Mouse (Mus musculus) embryonic facial prominence, embryonic 14.5 days (tissue): Measurements from ENCODE around the gene Aen. TPM values are rescaled to one million over a fixed set of nuclear protein-coding genes. Genes with fewer than 3 reads are reported as not detected.

ENCODE experiments used
- ATAC-seq: fragments of 200-750 bp; cut with Nextera tagmentation; 2 replicates; pipeline ENCODE4 v1.8.0; 2017; ENCODE audit warnings: low read depth, moderate number of reproducible peaks, moderate TSS enrichment
- DNase-seq: peaks from one replicate; pipeline ENCODE4 v3.0.0-alpha.2; 2015; ENCODE audit warnings: low spot score
- H3K27ac ChIP-seq: fragments of 300-500 bp; sonication (generic); replicated peaks from 2 replicates; pipeline ENCODE4 v1.5.1; 2014; ENCODE audit warnings: low read depth, mild to moderate bottlenecking, low read length, moderate library complexity
- H3K27me3 ChIP-seq: fragments of 300-500 bp; sonication (generic); replicated peaks from 2 replicates; pipeline ENCODE4 v1.6.1; 2014; ENCODE audit warnings: low read length; ENCODE audit not compliant: control insufficient read depth, insufficient read depth
- H3K36me3 ChIP-seq: fragments of 300-500 bp; sonication (generic); 2 replicates; pipeline ENCODE4 v1.6.1; 2014; ENCODE audit warnings: low read length, mixed read lengths; ENCODE audit not compliant: control insufficient read depth, insufficient read depth
- H3K4me1 ChIP-seq: fragments of 300-500 bp; sonication (generic); 2 replicates; pipeline ENCODE4 v1.6.1; 2014; ENCODE audit warnings: antibody characterized with exemption, low read length; ENCODE audit not compliant: control insufficient read depth, insufficient read depth
- H3K4me2 ChIP-seq: fragments of 300-500 bp; sonication (generic); 2 replicates; pipeline ENCODE4 v1.6.1; 2014; ENCODE audit warnings: low read depth, mild to moderate bottlenecking, low read length, moderate library complexity, mixed read lengths
- H3K4me3 ChIP-seq: fragments of 300-500 bp; sonication (generic); 2 replicates; pipeline ENCODE4 v1.5.1; 2014; ENCODE audit warnings: low read depth, mild to moderate bottlenecking, low read length
- H3K9ac ChIP-seq: fragments of 300-500 bp; sonication (generic); 2 replicates; pipeline ENCODE4 v1.6.1; 2014; ENCODE audit warnings: low read depth, mild to moderate bottlenecking, low read length, moderate library complexity, mixed read lengths
- H3K9me3 ChIP-seq: fragments of 300-500 bp; sonication (generic); 2 replicates; pipeline ENCODE4 v1.6.1; 2016; ENCODE audit warnings: low read length; ENCODE audit not compliant: control insufficient read depth
- WGBS: fragments of 180-500 bp; shearing (Covaris S2); extraction: QIAGEN DNeasy Blood & Tissue Kit; methylation state at CpG from one replicate; pipeline ENCODE4 v1.1.7; 2014; 5-methylcytosine and 5-hydroxymethylcytosine counted together
- polyA plus RNA-seq: library from polyadenylated mRNA; unstranded; fragments of >200 nt; fragmentation: Nextera tagmentation; extraction: Ambion mirVana; gene quantifications from 2 replicates; pipeline ENCODE4 v1.2.1, GENCODE M21; 2014

Gene Aen
- polyA plus RNA-seq, 1 experiment from 2014 or later, result 31.8 TPM

GRCm38 (mm10) chr7:78926156-78926555 is 30.5 kb downstream of the Aen start:
- WGBS, result 60% methylated on average over 9 of the region's 9 CpGs
- no peak overlapping the region for H3K4me3 ChIP-seq
- H3K4me1 ChIP-seq, result 0 out of 2 replicates have a peak, but pooled peaks cover 5% of the 10 kb centered on the region
- ATAC-seq (no peak), DNase-seq (no peak)
- H3K36me3 ChIP-seq, result no peaks in the 10 kb centered on the region
- H3K27me3 ChIP-seq, result no peaks in the 10 kb centered on the region
- H3K9me3 ChIP-seq, result no peaks in the 10 kb centered on the region
- no peak overlapping the region for H3K4me2 ChIP-seq
- no peak overlapping the region for H3K9ac ChIP-seq
- peak overlapping the region; percentile 66 for H3K27ac ChIP-seq

GRCm38 (mm10) chr7:78927266-78927665 is 31.6 kb downstream of the Aen start:
- Histone ChIP-seq H3K4me1 (0 out of 2 replicates have a peak, but pooled peaks cover 5% of the 10 kb centered on the region), H3K27me3 (no peaks in the 10 kb centered on the region), H3K4me3 (no peak overlapping the region), H3K4me2 (no peak overlapping the region), H3K27ac (no peak overlapping the region), H3K9me3 (no peaks in the 10 kb centered on the region), H3K9ac (no peak overlapping the region), H3K36me3 (no peaks in the 10 kb centered on the region)
- ATAC-seq (no peak), DNase-seq (no peak)
- 77% methylated on average over 3 of the region's 3 CpGs for WGBS

- H3K36me3 ChIP-seq, result no peaks in the 10 kb centered on the region
- peak; percentile 23 for DNase-seq
- H3K4me3 ChIP-seq, result no peak overlapping the region
- H3K4me2 ChIP-seq, result no peak overlapping the region
- H3K9ac ChIP-seq, result no peak overlapping the region
- ATAC-seq, result no peak
- 49% methylated on average over 19 of the region's 19 CpGs for WGBS
- H3K9me3 ChIP-seq, result no peaks in the 10 kb centered on the region
- H3K27ac ChIP-seq, result no peak overlapping the region; the same call in 1 of the 2 replicates
- H3K4me1 ChIP-seq, result no peaks in the 10 kb centered on the region
- no peaks in the 10 kb centered on the region for H3K27me3 ChIP-seq
These were observed 43.4 kb downstream of the Aen start for GRCm38 (mm10) chr7:78938957-78939602.

GRCm38 (mm10) chr7:78940971-78941370 is 45.3 kb downstream of the Aen start:
- ATAC-seq (no peak), DNase-seq (no peak)
- no peak overlapping the region for H3K4me2 ChIP-seq
- no peak overlapping the region for H3K9ac ChIP-seq
- H3K4me1 ChIP-seq, result no peaks in the 10 kb centered on the region
- no peak overlapping the region for H3K4me3 ChIP-seq
- H3K9me3 ChIP-seq, result no peaks in the 10 kb centered on the region
- no peaks in the 10 kb centered on the region for H3K36me3 ChIP-seq
- WGBS, result 78% methylated on average over 3 of the region's 3 CpGs
- no peak overlapping the region for H3K27ac ChIP-seq
- H3K27me3 ChIP-seq, result no peaks in the 10 kb centered on the region

GRCm38 (mm10) chr7:78942544-78942943 is 46.9 kb downstream of the Aen start:
- Histone ChIP-seq H3K36me3 (no peaks in the 10 kb centered on the region), H3K4me3 (no peak overlapping the region), H3K9ac (no peak overlapping the region), H3K4me2 (no peak overlapping the region), H3K9me3 (no peaks in the 10 kb centered on the region), H3K27ac (no peak overlapping the region), H3K27me3 (no peaks in the 10 kb centered on the region), H3K4me1 (no peaks in the 10 kb centered on the region)
- WGBS, result 91% methylated on average over 2 of the region's 2 CpGs
- DNase-seq (no peak), ATAC-seq (no peak)

- no peaks in the 10 kb centered on the region for H3K9me3 ChIP-seq
- WGBS, result 17% methylated on average over 11 of the region's 11 CpGs
- peaks cover 21% of the 10 kb centered on the region for H3K4me1 ChIP-seq
- no peaks in the 10 kb centered on the region for H3K36me3 ChIP-seq
- H3K27ac ChIP-seq, result peak overlapping the region; percentile 73
- H3K9ac ChIP-seq, result no peak overlapping the region
- ATAC-seq (peak; percentile 64; the same call in 1 of the 2 replicates), DNase-seq (peak; percentile 54)
- H3K27me3 ChIP-seq, result no peaks in the 10 kb centered on the region
- H3K4me3 ChIP-seq, result no peak overlapping the region
- H3K4me2 ChIP-seq, result peak overlapping the region; percentile 39
These were observed 58.4 kb downstream of the Aen start for GRCm38 (mm10) chr7:78953886-78954572.

GRCm38 (mm10) chr7:78954619-78955018 is 59.0 kb downstream of the Aen start:
- Histone ChIP-seq H3K4me3 (no peak overlapping the region), H3K27ac (peak overlapping the region; percentile 73), H3K4me1 (peaks cover 19% of the 10 kb centered on the region), H3K4me2 (peak overlapping the region; percentile 39; the same call in 1 of the 2 replicates), H3K9ac (no peak overlapping the region), H3K9me3 (no peaks in the 10 kb centered on the region), H3K36me3 (no peaks in the 10 kb centered on the region), H3K27me3 (no peaks in the 10 kb centered on the region)
- DNase-seq, result peak; percentile 58
- no peak for ATAC-seq
- WGBS, result 57% methylated on average over 6 of the region's 6 CpGs

- 0 out of 2 replicates have a peak, but pooled peaks have one; percentile 9 for ATAC-seq
- Histone ChIP-seq H3K9me3 (no peaks in the 10 kb centered on the region), H3K4me2 (no peak overlapping the region), H3K27ac (peak overlapping the region; percentile 28; the same call in 1 of the 2 replicates), H3K36me3 (no peaks in the 10 kb centered on the region), H3K27me3 (no peaks in the 10 kb centered on the region), H3K4me3 (no peak overlapping the region), H3K4me1 (peaks cover 19% of the 10 kb centered on the region), H3K9ac (no peak overlapping the region)
- peak; percentile 38 for DNase-seq
- WGBS, result 73% methylated on average over 6 of the region's 6 CpGs
These were observed 59.4 kb downstream of the Aen start for GRCm38 (mm10) chr7:78955086-78955485.
